Mouse (Mus musculus) cerebellum, postnatal 36 days (tissue): ENCODE data around the gene Gm10974.

Experiments used
- DNase-seq, 2 experiments: peaks; one replicate each; pipeline ENCODE4 v3.0.0; 2021 to 2022; ENCODE audit warnings: mixed read lengths in 2 of 2

Gm10974 gene

GRCm38 (mm10) chr7:66364491-66364890, 1.2 kb upstream of the Gm10974 start:
- DNase-seq = no peak

DNA sequence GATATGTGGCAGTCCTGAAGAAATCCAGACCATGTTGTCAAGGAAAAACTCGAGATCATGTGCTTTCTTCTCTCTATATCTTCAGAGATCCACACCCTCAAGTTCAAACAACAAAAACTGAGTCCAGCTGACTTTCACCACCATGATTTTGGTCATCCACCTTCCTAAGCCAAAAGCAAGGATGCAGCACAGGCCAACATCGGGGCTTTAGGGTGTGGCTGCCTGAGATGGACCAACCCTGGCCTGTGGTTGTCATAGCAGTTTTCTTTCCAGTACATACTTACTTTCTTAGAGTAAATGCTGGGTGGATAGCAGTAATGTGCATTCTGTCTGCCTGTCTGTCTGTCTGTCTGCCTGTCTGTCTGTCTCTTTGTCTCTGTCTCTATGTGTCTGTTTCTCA, 294 bp upstream of the Gm10974 start:
- no peak for DNase-seq

DNA sequence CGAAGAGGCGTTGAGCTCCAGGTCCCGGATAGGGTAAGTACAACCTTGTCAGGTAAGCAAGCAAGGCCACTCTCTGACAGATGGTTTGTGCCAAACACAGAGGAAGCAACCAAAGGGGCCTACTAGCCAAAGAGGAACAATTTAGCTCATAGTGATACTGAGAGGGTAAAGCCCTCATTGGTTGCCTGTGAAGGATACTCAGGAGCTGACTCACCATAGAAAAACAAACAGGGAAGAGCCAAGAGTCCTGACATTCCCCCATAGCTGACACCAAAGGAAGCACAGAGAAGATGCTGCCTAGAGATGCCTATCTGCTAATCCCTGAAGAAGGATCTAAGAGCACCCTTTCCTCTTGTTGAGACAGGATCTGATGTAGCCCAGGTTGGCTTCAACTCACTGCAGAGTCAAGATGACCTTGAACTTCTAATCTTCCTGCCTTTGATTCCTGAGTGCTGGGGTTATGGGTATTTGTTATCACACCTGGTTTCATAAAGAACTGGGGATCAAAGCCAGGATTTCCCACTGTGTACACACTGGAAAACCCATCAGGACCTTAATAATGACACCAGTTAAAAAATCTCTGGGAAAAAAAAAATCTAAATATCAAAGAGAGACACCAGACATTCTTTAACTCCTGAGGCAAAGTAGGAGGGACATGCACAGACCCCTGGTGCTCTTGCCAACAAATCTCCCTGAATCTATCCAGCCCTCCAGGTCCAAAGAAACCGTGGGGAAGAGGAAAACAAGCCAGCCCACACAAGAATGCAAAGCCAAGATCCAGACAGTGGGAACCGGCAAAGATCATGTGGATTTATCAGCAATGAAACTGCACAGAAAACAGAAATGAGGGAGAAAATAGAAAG, 3.6 kb downstream of the Gm10974 start:
- no peak for DNase-seq

DNA sequence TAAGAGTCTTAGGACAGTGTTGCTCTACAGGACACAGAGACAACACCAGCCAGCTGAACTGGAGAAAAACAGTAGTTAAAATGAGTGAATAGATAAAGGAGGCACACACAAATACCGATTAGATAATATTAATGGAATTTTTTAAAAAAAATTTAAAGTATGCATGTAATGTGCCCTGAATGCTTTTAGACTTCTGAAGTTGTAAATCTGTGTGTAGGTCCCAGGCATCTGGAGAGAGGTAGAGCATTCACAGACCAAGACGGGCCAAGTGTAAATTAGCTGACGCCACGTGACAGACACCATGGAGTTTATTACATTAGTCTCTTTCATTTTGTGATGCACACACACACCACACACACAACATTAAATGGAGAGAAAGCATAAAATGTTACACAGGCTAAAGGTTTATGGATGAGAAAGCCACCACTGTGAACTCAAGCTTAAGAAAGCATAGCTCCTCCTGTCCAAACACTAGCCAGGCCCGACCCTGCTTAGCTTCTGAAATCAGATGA, 4.3 kb downstream of the Gm10974 start:
- no peak for DNase-seq

DNA sequence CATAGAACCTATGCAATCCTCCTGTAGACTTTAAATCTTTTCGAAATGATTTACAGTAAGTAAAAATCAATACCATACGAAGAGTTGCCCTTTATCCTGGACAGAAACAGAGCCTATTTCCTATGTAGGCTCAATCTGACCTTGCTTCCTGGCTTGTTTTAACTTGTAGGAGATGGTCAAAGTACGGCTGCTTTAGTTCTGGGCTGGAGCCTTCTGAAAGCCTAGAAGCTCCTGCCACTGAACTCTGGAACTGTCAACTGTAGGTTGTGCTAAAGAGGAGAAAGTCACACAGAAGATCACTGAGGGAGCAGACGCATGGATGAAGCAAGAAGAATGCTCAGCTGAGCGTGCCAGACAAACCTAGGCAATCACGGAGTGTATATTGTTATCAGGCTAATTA, 5.3 kb downstream of the Gm10974 start:
- DNase-seq = no peak

DNA sequence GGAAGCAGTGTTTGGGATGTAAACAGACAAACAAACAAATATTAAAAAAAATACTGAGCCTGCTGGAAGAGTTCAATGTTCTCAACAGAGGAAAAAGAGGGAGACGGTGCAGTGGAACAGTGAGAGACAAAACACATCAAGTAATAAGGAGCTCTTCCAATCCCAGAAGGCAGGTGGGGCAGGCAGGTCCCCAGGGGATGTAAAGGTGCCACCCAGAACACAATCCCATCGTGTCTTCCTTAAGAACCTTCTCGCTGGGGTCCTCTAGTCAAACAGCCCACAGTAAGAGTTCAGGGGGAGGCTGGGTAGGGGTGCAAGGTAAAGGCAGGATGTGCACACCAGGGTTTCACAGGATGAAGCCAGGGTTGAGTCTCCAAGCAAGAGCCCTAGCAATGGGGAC, 7.7 kb downstream of the Gm10974 start:
- DNase-seq = no peak

DNA sequence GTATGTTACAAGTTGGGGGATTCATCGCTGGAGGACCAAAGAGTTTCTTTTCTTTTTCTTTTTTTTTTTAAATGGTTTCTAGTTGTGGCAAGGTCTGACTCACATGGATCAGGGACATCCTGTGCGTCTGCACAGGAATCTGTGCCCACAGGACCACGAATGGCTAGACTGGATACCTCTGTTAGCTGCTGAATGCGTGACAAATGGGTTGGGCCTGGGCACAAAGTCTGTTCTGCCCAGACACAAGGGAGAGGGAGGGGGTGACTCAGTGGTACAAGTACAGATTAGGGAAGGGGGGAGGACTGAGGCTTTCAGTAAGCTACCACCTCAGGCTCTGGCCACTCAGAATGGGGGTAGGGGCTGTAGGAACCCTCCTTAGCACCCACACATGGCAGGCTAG, 10.0 kb downstream of the Gm10974 start:
- DNase-seq = no peak

- DNase-seq = no peak
Observed at GRCm38 (mm10) chr7:66376560-66376959, 10.9 kb downstream of the Gm10974 start.

- no peak for DNase-seq
Observed at GRCm38 (mm10) chr7:66384213-66384612, 18.5 kb downstream of the Gm10974 start.

GRCm38 (mm10) chr7:66384891-66385290, 19.2 kb downstream of the Gm10974 start:
- DNase-seq = no peak

DNA sequence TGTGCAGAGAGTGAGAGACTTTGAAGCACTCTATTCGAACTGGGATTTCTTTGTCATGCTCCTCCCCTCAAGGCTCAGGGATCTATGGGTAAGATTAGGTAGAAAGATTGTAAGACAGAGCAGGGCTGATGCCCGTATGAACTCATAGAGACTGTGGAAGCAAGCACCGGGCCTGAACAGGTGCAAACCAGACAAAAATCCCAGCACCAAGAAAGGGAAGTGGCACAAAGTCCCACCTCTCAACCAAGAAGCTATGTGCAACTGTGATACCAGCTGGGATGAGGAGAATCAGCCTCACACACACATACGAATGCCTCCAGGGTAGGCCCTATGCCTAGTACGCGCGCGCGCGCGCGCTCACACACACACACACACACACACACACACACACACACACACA, 20.1 kb downstream of the Gm10974 start:
- no peak for DNase-seq

DNA sequence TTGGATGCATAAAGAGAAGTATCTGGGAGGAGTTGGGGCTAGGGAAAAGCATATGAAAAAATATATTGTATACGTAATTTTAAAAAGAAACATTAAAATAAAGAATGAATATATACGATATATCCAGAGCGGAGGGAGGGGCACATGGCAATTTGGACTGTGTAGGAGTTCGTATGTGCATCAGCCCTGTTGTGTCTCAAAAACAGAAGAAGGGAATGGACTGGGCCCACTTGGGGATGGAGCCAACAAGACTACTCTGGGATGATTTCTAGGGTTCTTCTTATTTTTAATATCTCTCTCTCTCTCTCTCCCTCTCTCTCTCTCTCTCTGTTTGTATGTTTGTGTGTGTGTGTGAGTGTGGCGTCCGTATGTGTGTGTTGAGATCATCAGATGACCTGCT, 20.7 kb downstream of the Gm10974 start:
- no peak for DNase-seq

DNA sequence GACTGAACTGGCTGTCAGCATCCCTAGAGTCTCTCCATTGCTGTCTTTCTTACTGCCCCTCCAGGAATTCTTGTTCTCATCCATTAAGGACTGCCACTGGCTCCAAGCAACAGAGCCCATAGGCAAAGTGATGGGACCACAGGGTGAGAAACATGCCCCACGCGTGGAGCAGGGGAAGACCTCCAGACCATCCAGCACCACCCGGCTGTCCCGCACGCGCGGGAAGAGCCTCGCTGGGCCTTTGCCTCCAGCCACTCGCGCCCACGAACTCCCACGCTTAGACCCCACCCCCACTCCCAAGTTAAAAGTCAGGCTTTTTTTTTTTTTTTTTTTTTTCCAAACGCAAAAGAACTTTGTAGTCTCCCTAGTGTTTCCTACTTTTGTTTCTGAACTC, 21.7 kb downstream of the Gm10974 start:
- DNase-seq = no peak

- peak in 1 of 2 experiments; percentile 4 for DNase-seq
Observed at GRCm38 (mm10) chr7:66387813-66388521, 22.3 kb downstream of the Gm10974 start, which contains the start of gene Lrrk1. Gene Lrrk1, minus strand, starts transcription at chr7:66388350.

- peak; percentile 39 to 57 for DNase-seq
Observed at GRCm38 (mm10) chr7:66388621-66389532, 23.2 kb downstream of the Gm10974 start.

- no peak for DNase-seq
Observed at GRCm38 (mm10) chr7:66397288-66397687, 31.6 kb downstream of the Gm10974 start.

DNA sequence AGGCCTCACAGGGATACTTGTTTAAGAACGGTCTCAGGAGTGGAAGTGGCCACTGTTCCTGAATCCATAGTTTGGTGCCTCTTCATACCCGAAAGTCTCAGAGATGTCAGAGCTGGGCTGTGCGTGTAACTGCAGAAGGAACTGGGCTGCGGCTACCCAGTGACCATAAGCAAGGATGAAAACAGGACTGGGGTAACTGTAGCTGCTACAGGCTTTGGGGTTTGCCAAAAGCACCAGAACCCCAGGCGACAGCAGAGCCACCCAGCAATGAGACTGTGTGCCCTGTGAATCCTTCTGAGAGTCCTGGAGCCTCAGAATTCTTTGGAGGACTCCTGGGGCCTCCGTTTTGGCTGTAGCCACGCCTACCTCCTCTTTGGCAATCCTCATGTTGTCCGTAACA, 35.9 kb downstream of the Gm10974 start:
- no peak for DNase-seq

DNA sequence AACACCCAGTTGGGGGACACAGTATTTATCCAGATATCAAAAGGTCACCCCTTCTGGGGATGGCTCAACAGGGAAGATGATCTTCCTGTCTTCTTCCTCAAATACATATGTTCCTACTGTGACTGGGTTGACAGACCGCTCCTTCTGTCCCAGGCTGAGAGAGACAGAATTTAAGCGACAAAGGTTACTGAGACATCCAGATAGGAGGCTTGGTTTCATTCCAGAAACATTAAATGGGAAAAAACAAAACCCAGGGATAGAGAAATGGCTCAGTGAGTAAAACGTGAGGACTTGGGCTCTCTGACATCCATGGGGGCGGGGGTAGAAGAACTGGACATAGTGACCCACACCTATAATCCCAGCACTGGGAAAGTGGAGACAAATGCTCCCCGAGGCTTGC, 37.2 kb downstream of the Gm10974 start:
- DNase-seq = no peak

- DNase-seq = no peak
Observed at GRCm38 (mm10) chr7:66404141-66404540, 38.4 kb downstream of the Gm10974 start.

DNA sequence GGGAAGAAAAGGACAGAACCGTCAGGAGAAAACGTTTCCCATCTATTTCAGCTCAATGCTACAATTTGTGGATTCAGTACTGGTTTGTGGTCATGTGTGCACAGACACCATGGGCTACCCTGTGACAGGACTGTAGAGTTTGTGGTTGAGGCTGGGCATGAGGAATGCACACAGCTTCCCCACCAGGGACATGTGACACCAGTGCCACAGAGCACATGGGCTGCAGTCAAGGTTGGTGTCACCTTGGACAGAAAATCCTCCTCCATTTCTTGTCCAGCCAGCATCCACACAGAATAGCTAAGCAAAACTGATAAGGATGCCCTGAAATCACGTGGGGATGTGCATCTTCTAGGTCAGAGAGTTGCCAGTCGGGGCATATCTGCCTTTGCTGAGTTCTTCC, 39.1 kb downstream of the Gm10974 start:
- no peak for DNase-seq

DNA sequence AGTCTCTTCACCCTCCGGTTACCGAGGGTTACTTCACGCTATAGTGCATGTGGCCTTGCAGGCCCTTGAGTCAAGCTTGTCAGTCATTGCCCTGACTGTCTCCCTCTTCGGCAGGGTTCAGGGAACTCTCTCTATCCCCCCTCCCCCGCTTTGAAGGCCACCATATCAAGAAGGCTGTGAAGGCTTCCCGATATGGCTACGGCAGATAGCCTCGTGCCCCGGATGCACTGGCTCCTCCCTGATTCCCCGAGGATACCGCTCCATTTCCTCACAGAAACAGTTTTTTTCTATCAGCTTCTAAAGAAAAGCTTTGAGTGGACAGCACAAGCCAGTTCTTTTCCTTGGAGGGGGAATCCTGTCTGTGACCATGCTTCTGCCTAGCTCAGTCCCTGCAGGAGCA, 39.8 kb downstream of the Gm10974 start:
- no peak for DNase-seq

- DNase-seq = no peak
Observed at GRCm38 (mm10) chr7:66405951-66406721, 40.4 kb downstream of the Gm10974 start.
